Mouse (Mus musculus): ENCODE data around the gene Hist1h4j.
"Not testable (repeated sequence)": the region's sequence is repeated elsewhere in the genome, so short reads cannot be mapped to it uniquely, and the experiment has no call there.

The Hist1h4j gene

GRCm38 (mm10) chr13:21779767-21780731 is 45.2 kb downstream of the Hist1h4j start, which contains the start of gene Hist1h1b:
TSS of gene Hist1h1b (minus strand) at chr13:21780625.
- in situ Hi-C loops (cut with MboI), result no loop called here

GRCm38 (mm10) chr13:21781021-21781555 is 46.2 kb downstream of the Hist1h4j start:
- in situ Hi-C loops (cut with MboI), result no loop called here

- in situ Hi-C loops (cut with MboI), result no loop called here
Observed at GRCm38 (mm10) chr13:21781639-21782038, 46.8 kb downstream of the Hist1h4j start.

GRCm38 (mm10) chr13:21782361-21783254 is 47.7 kb downstream of the Hist1h4j start:
- in situ Hi-C loops (cut with MboI), result not testable (repeated sequence)

- in situ Hi-C loops (cut with MboI), result no loop called here
Observed at GRCm38 (mm10) chr13:21783255-21783617, 48.4 kb downstream of the Hist1h4j start, which contains the start of gene Hist1h3i. TSS of gene Hist1h3i (minus strand) at chr13:21783370.

GRCm38 (mm10) chr13:21783734-21784161 is 48.9 kb downstream of the Hist1h4j start:
- in situ Hi-C loops (cut with MboI), result no loop called here

GRCm38 (mm10) chr13:21784311-21784710 is 49.4 kb downstream of the Hist1h4j start:
- in situ Hi-C loops (cut with MboI), result no loop called here
